Mouse (Mus musculus): ENCODE measurements around the gene Cntnap5b. TPM values are rescaled to one million over a fixed set of nuclear protein-coding genes. Genes with fewer than 3 reads are reported as not detected.

The Cntnap5b gene
- total RNA-seq, 2 experiments from 2014 or later, result 19.7 to 23.8 TPM

DNA sequence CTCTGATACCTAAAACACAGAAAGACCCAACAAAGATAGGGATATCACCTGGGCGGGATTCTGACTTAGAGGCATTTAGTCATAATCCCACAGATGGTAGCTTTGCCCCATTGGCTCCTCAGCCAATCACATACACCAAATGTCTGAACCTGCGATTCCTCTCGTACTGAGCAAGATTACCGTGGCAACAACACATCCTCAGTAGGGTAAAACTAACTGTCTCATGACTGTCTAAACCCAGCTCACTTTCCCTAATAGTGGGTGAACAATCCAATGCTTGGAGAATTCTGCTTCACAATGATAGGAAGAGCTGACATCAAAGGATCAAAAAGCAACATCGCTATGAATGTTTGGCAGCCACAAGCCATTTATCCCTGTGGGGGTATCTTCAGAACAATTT is 407.5 kb downstream of the Cntnap5b start:
- no peak for DNase-seq

DNA sequence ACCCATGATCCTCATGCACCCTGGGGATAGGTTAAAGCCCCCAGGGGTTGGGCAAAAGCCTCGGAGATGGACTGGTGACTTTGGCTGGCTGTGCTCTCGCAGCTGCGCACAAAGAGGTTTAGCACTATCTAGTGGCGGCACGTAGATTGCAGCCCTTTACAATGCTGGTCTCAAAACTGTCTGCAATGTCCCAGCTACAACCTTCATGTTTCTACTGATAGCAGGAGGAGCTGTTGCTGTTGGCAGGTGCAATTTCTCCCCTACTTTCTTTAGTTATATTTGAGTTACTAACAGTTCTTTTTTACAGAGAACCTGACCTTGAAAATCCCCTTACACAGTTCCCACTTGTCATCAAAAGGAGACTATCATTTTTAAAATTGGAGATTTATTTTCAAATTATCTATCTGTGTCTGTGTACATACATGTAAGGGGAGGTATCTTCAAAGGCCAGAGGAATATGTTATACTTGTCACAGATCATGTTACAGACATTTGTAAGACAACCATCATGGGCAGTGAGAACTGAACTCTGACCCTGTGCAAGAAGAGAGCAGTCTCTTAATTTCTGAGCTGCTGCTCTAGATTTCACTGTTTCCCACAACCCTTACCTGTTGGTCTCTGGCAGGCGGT is 459.5 kb downstream of the Cntnap5b start:
- DNase-seq, result peak; percentile 23 to 27

DNA sequence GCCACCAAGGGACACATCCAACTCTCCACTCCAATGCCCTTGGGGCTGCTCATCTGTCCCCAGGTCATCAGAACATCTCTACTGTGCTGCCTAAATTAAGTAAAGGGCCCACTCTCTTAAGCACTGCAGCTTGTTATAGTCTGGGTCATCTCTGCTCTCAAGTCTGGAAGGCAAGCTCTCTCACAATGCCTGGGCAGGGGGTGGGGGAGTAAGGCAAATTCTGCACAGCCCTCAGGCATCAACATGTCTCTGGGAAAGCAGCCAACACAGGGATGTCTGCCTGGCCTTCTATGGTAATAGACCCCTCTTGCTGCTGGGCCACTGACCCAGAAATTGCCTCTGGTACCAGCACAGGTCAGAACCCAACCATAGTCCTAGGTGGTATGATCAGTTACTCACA is 479.4 kb downstream of the Cntnap5b start:
- DNase-seq, result no peak

DNA sequence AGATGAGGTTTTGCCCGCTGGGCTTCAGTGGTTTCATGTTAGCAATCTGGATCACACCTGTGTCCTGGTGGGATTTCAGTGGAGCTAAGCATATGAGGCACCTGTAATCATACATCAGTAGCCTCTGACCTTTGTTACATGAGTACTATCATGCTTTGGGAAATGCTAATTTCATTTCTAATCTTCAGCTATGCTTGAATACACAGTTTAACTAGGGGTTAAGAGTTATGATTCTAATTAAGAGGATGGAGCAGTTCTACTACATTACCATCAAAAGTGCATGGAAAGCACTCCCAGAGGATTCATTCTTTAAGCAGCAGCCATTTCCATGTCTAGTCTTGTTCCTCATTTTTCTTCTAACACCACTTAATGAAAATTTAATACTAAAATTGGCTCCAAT is 538.1 kb downstream of the Cntnap5b start:
- no peak for DNase-seq

DNA sequence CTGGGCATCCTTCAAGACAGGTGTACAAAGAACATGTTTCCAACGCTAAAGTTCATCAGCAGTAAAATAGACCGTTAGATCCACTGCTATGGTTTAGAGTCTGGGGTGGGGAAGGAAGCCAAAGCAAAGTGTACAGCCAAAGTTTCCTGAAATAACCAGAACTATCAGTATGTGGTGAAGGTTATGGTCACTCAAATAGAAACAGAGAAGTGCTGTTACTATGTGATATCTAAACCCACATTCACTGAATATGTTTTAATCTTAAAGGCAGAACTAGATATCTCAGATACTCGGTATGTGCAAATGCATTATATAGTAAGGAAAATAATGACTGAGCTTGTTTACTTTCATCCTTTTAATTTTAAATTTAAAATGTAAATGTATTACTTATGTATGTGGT is 558.5 kb downstream of the Cntnap5b start:
- no peak for DNase-seq

DNA sequence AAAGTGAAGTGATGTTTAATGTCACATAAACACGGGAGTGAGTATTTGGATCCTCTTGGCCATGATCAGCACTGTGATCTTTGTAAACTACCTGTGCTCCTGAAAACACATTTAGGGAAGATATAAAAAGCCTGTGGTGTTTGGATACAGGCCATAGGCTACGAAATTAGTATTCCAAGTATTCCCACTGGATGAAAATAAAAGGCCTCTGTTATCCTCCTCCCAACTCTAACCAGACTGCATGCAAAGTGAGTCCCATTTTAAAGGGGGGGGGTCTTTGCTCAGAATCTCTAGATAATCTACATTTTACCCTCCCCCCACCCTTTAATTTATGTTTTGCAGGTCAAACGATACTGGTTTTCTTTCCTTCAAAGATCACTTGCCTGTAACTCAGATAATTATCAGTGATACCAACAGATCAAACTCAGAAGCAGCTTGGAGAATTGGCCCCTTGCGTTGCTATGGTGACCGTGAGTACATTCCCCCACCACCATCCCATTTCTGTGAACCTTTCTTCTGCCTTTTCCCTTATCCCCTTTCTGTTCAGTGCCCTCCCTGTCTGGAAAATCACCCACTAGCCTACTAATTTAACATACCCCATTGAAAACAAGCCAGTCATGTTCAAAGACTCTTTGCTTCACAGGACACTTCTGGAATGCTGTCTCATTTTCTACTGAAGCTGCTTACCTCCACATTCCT is 597.0 kb downstream of the Cntnap5b start:
- DNase-seq, result no peak

DNA sequence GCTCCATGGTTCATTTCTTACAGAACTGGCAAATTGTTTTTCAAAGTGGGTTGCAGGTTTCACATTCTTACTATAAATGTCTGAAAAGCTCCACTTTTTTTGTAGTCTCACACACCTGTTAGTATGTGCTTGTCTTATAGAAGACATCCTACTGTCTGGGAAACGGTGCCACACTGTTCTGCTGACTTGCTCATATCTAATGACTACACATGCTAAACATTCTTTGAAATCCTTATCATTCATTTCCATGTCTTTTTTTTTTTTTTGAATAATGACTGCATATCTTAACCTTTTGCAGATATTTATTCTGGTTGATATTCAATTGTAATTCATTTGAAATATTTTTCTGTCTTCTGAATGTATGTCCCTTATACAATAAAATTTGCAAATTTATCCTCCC is 613.7 kb downstream of the Cntnap5b start:
- DNase-seq, result no peak

DNA sequence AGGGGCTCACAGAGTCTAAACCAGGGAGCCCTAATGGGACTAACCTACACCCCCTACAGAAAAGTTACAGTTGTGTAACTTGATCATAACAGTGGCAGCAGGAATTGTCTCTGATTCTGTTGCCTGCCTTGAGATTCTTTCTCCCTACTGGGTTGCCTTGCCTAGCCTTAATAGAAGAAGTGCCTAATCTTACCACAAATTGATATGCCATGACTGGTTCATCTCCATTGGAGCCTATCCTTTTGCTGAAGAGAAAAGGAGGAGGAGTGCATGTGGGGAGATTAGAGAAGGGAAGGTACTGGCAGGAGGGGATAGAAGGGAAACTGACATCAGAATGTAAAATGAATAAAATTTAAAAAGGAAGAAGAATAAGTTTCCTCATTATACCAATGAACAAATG is 621.5 kb downstream of the Cntnap5b start:
- no peak for DNase-seq

DNA sequence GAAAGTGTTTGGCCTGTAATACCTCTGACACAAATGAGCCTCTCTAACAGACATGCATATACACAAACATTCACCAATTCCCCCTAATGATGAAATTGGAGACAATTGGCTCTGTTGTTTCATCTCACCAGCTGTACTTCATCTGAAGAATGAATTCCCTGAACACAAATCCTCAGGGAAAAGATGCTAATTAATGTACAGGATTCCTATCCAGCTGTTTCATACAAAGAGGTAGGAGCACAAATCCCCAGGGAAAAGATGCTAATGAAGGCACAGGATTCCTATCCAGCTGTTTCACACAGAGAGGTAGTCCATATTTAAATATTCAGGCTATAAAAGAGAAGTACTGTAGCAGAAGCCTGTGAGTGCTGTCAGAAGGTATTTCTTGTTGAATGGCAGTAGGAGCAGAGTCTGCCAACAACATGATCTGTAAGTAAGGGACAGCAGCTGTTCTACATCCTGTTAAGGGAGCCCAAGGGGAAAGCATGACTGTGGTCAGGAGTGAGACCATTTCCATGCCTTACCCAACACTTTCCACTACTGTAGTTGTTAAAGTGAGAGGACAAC is 644.2 kb downstream of the Cntnap5b start:
- DNase-seq, result no peak

DNA sequence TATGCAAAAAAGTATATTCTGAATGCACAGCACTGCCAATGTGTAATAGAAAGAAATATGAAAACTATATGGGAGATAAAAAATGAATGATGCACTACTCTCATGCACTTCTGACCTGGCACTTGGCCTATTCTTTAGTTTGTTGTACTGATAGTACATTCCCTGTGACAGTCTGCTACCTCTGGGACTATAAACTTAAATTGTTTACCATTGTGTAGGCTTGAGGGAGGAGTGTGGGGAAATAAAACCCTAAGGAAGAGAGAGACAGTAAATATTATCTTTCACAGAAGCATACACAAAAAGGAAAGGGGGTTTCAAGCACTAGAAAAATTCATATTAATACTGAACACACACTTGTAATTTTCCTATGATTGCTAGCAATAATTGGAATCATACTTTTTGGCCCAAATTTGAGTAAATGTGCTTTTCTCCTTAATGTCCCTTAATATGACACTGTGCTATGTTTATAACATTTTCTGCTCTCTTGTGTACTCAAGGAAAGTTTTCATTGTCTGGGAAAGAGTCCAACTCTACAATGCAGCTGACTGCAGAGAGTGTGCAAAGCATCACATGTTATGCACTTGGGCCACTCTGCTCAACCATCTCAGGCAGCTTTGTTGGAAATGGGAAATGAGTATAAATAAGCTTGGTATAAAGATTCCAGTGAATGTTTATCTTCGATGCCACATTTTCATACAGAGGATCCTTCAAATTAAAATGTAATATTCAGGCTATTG is 657.6 kb downstream of the Cntnap5b start:
- DNase-seq, result no peak

DNA sequence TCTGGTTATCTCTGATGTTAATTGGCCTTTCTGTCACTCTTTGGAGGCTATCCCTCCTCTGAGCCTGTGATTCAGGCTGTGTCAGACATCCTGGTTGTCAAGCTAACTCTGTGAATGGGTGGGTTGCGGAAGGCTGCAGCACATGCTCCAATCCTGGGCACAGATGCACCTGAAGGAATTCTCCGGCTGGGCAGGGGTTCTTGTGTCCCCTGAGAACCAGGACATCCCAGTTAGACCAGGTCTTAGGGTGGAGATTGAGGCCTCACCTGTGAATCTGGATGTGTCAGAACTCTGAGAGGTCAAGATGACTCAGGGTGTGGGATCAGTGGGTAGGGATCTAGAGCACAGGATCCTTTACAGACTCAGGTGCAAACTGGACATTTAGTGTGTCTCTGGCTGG is 691.3 kb downstream of the Cntnap5b start:
- DNase-seq, result no peak

DNA sequence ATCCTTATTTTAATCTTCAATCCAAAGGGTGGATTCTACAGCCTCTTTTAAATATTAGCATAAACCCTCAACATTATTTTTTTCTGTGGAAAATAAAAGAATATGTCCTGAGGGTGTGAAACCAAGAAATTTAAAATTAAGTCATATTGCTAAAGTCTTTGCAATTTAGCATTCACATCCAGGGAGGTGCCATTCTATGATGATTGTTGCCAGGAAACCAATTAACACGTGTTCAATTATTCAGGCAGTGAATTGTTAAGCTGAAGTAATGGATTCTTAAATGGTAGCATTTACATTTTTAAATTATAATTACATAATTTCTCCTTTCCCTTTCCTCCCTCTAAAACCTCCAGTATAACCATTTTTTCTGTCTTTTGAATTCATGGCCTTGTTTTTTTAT is 692.7 kb downstream of the Cntnap5b start:
- no peak for DNase-seq

DNA sequence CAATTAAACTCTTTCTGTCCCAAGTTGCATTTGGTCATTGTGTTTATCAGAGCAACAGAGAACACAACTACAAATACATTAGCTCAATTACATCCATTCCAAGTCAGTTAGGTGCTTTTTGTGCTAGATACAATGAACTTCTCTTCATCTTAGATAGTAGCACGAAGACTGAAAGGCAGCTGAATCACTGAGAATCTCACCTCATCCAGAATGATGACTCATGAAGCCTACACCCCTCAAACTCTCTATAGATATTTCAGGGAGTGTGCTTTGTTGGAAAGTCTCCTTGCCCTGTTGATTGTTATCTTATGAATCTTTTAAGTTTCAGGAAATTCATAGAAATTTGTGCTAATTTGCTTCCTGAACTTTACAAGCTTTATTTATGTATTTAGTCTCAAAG is 695.0 kb downstream of the Cntnap5b start:
- no peak for DNase-seq

DNA sequence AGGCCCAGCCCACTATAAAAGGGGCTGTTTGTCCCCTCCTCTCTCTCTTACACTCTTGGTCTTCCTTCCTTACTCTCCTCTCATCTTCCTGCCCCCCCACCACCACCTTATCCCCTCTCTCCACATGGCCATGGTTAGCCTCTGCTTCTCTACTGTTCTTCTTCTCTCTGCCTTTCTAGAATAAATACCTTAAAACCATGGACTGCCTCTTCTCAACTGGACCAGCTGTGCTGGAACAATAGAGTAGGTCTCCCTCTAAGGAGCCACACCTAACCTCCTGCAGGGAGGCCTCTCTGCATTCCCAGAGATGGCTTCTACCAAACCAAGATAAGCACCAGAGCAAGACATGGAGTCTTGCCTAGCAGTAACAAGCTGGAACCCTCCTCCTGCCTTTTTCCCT is 737.3 kb downstream of the Cntnap5b start:
- DNase-seq, result no peak

Measured in layer of hippocampus, postnatal 36 days (tissue).